Mouse (Mus musculus): Measurements from ENCODE around the gene Cckbr.
A peak's percentile ranks its signal among the peaks of the same experiment; 100 is the strongest.
"Not testable (repeated sequence)": the region's sequence is repeated elsewhere in the genome, so short reads cannot be mapped to it uniquely, and the experiment has no call there.

Cckbr gene

GRCm38 (mm10) chr7:105437979-105438772 lies 12.6 kb downstream of the Cckbr start:
- no peak for DNase-seq (ENCODE audit: low spot score)

DNA sequence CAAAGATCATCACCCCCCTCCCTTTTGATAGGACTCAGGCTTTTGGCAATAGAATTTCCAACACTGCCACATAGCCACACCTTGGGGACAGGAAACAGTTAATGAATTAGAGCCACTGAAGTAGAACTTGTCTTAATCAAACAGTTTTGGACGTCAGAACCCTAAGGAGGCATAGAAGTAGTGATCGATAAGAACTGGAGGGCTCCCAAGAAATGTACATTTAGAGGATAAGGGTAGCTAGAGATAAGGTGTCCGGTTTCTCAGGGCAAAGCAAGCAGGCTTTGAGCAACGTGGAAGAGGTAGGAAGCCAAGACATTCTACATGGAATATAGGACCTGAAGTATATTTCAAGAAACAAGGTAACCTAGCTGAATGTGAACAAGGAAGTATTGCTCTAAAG lies 15.9 kb downstream of the Cckbr start:
- DNase-seq (ENCODE audit: low spot score): no peak

DNA sequence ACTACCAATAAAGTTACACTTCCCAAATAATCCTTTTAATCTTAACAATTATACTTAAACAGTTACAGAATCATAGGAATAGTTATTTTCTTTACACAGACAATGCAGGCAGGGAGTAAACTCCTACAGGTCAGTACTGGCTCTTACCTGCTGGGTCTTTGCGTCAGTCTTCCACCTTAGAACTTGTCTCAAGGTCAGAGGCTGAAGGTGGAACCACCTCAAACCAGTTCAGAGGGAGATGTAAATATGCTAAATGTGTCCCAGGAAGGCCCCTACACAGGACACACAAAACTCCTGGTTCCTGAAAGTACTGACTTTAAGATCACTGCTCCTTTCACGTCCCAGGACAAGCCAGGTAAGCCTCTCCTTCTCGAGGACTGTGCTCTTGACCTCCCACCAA lies 19.5 kb downstream of the Cckbr start:
- no peak for DNase-seq (ENCODE audit: low spot score)

- DNase-seq (ENCODE audit: low spot score): not testable (repeated sequence)
These were observed 27.8 kb downstream of the Cckbr start for GRCm38 (mm10) chr7:105453345-105453744.

- no peak for DNase-seq (ENCODE audit: low spot score)
These were observed 33.0 kb downstream of the Cckbr start for GRCm38 (mm10) chr7:105458546-105458945.

GRCm38 (mm10) chr7:105465505-105465904 lies 40.0 kb downstream of the Cckbr start:
- DNase-seq (ENCODE audit: low spot score): not testable (repeated sequence)

GRCm38 (mm10) chr7:105472607-105473006 lies 47.1 kb downstream of the Cckbr start:
- no peak for DNase-seq (ENCODE audit: low spot score)

GRCm38 (mm10) chr7:105474771-105475315 lies 49.3 kb downstream of the Cckbr start:
- DNase-seq (ENCODE audit: low spot score): no peak

DNA sequence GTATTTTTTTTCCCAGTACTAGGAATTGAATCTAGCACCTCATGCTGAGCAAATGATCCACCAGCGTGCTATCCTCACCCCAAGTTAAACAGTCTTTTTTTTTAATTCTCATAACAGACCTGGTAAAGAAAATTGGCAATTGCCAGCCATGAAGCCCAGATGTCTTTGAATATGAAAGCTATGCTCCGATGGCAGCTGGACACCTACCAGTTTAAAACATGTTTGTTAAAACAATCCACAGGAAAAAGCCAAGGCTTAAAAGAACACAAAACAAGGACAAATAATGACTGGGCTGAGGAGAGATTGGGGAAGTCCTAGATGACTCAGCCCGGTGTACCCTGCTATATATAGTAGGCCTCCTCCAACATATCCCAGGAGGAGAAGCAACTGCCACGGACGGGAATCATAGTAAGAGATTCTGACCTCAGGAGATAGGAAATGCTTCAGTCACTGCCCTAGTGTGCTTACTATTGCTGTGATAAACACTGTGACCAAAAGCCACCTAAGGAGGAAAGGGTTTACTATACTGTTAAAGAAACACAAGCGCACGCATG lies 49.9 kb downstream of the Cckbr start:
- no peak for DNase-seq (ENCODE audit: low spot score)

GRCm38 (mm10) chr7:105476683-105477432 lies 51.3 kb downstream of the Cckbr start:
- DNase-seq (ENCODE audit: low spot score): no peak

DNA sequence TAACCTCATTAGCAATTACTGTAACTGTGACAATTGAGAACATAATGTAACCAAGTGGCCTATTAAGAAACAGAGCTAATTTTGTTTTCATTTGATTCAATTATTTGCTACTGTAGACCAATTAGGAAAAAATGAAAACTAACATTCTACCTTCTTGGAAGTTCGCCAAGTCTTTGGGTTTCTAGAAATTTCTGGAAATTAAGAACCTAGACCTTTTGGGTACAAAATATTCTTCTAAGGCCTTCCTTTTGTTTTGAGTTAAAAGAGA lies 51.8 kb downstream of the Cckbr start:
- no peak for DNase-seq (ENCODE audit: low spot score)

DNA sequence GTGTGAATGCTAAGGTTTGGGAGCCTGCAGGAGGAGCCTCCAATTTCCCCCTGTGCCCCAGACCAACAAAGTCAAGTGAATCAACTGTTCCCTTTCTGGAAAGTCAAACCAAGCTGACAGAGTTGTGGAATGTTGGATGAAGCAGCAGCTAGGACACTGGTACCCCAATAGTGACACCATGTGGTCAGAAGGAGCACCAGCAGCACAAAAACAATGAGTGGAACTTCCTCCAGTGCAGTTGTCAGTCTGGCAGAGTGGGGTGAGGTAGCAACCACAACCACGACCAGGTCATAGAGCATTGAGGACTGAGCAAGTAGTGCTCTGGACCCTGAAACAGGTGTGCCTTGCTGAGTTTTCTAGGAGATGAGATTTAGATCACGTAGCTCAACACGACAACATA lies 52.3 kb downstream of the Cckbr start:
- DNase-seq (ENCODE audit: low spot score): peak; percentile 80

- no peak for DNase-seq (ENCODE audit: low spot score)
These were observed 52.8 kb downstream of the Cckbr start for GRCm38 (mm10) chr7:105478344-105478743.

- DNase-seq (ENCODE audit: low spot score): no peak
These were observed 53.7 kb downstream of the Cckbr start for GRCm38 (mm10) chr7:105479232-105479631.

- peak; percentile 13 for DNase-seq (ENCODE audit: low spot score)
These were observed 54.5 kb downstream of the Cckbr start for GRCm38 (mm10) chr7:105480081-105480480.

- DNase-seq (ENCODE audit: low spot score): no peak
These were observed 55.3 kb downstream of the Cckbr start for GRCm38 (mm10) chr7:105480561-105481504.

DNA sequence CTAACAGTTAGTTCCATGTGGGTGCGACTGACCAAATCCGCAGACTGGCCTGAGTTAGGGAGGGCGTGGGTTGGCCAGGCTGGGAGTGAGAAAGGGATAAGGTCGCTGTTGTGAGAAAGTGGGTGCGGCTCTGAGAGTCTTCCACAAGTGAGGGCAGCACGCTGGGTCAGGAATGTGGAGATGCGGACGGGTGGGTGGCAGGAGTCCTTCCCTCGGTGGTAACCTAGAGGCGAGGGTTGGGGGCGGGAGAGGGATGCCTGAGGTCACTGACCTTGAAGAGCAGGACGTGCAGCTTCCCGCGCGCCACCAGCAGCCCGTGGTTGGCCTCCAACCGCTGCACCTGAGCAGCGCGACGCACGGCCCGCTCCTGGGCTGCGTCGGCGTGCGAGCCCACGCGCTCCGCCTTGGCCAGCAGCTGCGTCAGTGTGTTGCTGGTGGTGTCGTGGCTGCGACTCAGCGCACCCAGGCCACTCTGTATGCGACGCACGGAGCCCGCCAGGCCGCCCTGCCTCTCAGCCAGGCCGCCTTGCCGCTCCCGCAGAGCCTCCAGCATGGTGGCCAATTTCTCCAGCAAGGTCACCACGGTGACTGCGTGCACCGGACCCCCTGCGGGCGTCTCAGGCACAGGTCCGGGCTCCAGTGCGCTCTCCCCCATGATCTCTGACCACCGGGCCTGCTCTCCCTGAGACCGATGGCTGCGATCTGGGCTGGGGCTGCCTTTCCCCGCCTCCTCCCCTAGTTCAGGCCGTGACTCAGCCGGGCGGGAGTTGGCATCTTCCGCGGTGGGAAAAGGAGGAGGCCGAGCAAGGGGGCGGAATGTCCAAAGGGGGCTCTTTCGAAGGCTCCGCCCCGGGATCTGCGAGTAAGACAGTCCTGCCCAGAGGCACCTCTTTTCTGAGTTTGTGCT lies 56.2 kb downstream of the Cckbr start, which contains the start of gene Cavin3:
Gene Cavin3, minus strand, starts transcription at position 796 of the 907 bp plus-strand sequence.
- peak; percentile 58 for DNase-seq (ENCODE audit: low spot score)

DNA sequence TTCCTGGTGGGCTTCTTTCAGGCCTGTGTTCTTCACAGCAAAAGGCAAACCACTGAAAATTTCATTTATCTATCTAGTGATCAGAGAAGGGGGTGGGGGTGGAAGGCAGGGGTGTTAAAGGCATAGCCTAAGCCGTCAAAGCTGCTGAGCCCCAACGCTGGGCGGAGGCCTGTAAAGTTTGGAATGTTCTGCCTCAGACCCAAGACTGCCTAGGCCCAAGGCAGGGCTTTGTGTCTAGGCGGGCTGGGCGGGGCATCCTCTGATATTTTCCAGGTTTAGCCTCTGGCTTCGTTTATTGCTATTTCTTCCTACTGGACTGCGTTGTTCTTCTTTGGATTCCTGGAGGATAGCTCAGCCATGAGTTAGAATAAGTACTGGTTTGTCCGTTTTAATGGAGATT lies 56.9 kb downstream of the Cckbr start:
- DNase-seq (ENCODE audit: low spot score): no peak

GRCm38 (mm10) chr7:105485029-105485428 lies 59.5 kb downstream of the Cckbr start:
- DNase-seq (ENCODE audit: low spot score): no peak

DNA sequence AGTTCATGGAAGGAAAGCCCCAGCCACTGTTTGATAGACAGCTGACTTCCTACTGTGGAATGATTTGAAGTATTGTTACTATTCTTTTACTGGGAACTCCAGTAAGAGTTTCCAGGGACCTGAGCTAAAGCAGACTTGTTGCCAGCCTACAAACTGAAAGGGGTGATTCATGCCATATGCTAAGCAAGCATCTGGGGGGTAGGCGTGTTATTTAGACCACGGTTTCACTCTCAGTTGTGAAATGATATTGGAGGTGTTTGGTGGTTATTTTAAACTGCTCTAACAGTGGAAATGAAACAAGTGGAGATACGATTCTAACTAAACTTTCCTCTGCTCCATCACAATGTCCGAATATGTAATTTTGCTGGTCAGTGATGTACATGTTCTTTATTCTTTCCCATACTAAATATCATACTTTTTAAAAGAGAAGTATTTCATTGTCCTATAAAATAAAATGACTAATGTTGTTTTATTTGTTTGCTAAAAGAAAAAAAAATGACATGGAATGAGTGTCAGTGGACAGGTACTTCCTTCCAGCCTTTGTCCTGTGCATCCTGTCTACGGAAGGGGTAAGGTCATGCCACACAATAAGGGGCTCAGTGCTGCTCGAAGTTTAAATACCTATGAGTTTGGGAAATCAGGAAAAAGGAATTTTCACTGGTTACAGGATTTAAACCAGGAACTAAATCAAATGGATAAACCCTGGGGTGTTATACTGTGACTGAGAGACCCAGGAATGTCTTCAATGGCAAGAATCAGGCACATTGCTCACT lies 61.8 kb downstream of the Cckbr start:
- DNase-seq (ENCODE audit: low spot score): no peak
